Mouse (Mus musculus) heart, postnatal 0 days (tissue): Measurements from ENCODE around the gene Sumf1. TPM values are rescaled to one million over a fixed set of nuclear protein-coding genes. Genes with fewer than 3 reads are reported as not detected.

Source experiments
- ATAC-seq: fragments of 200-750 bp; cut with Nextera tagmentation; 2 replicates; pipeline ENCODE4 v1.8.0; 2017; ENCODE audit warnings: low read depth, moderate number of reproducible peaks, moderate library complexity; ENCODE audit not compliant: insufficient read depth
- DNase-seq: peaks from one replicate; pipeline ENCODE4 v3.0.0-alpha.2; 2016; ENCODE audit warnings: low spot score
- H3K27ac ChIP-seq: fragments of 300-500 bp; sonication (generic); 2 replicates; pipeline ENCODE4 v1.5.1; 2014; ENCODE audit warnings: low read depth, mild to moderate bottlenecking
- H3K27me3 ChIP-seq: fragments of 300-500 bp; sonication (generic); 2 replicates; pipeline ENCODE4 v1.6.1; 2014; ENCODE audit warnings: low read length, mixed read lengths; ENCODE audit not compliant: control insufficient read depth, insufficient read depth
- H3K36me3 ChIP-seq: fragments of 300-500 bp; sonication (generic); replicated peaks from 2 replicates; pipeline ENCODE4 v1.6.1; 2014; ENCODE audit warnings: low read length, mixed read lengths; ENCODE audit not compliant: control insufficient read depth, insufficient read depth
- H3K4me1 ChIP-seq: fragments of 300-500 bp; sonication (generic); 2 replicates; pipeline ENCODE4 v1.6.1; 2014; ENCODE audit warnings: antibody characterized with exemption; ENCODE audit not compliant: control insufficient read depth, insufficient read depth
- H3K4me2 ChIP-seq: fragments of 300-500 bp; sonication (generic); 2 replicates; pipeline ENCODE4 v1.6.1; 2014; ENCODE audit warnings: low read depth, mild to moderate bottlenecking, low read length, moderate library complexity
- H3K4me3 ChIP-seq: fragments of 300-500 bp; sonication (generic); 2 replicates; pipeline ENCODE4 v1.5.1; 2014; ENCODE audit warnings: low read depth, low read length
- H3K9ac ChIP-seq: fragments of 300-500 bp; sonication (generic); replicated peaks from 2 replicates; pipeline ENCODE4 v1.6.1; 2014; ENCODE audit warnings: low read depth, low read length, mixed read lengths
- H3K9me3 ChIP-seq: fragments of 300-500 bp; sonication (generic); replicated peaks from 2 replicates; pipeline ENCODE4 v1.6.1; 2016; ENCODE audit warnings: low read length; ENCODE audit not compliant: control insufficient read depth
- CTCF ChIP-seq: IDR thresholded peaks from 2 replicates; pipeline ENCODE4 v1.5.1; 2016; ENCODE audit warnings: antibody characterized with exemption, control low read depth, low read depth
- EP300 ChIP-seq: IDR thresholded peaks from 2 replicates; pipeline ENCODE4 v1.6.1; 2016; ENCODE audit warnings: antibody characterized with exemption, low read depth
- WGBS: fragments of 180-500 bp; shearing (Covaris S2); extraction: QIAGEN DNeasy Blood & Tissue Kit; methylation state at CpG from one replicate; pipeline ENCODE4 v1.1.7; 2014; 5-methylcytosine and 5-hydroxymethylcytosine counted together
- polyA plus RNA-seq: library from polyadenylated mRNA; unstranded; fragments of >200 nt; fragmentation: Nextera tagmentation; extraction: Ambion mirVana; gene quantifications from 2 replicates; pipeline ENCODE4 v1.2.1, GENCODE M21; 2015
- total RNA-seq: library from RNA; depleted of rRNA; stranded (reverse); fragments of >200 nt; gene quantifications from 2 replicates; pipeline ENCODE4 v1.2.3, GENCODE M21; 2014; ENCODE audit warnings: low replicate concordance

Sumf1 gene
- total and polyA plus RNA-seq, 2 experiments from 2014 or later = 19.7 to 29.5 TPM

DNA sequence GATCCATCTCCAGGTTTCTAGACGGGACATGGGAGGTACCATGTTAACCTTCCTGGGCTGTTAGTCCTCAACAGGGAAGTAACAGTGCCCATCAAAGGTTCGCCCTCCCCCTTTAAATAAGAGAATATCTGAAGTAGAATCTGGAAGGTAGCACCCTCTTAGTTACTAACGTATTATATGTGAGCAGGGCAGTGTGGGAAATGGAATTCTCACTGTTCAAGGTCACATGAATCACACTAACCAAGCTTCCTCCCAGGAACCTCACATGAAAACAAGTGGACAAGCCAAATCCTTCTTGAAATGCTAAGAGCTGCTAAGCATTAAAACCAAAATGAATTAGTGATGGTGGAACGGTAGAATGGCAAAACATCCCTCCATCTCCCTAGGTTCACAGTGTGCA lies 38.7 kb downstream of the Sumf1 start:
- no peak overlapping the region for H3K4me3 ChIP-seq
- 79% methylated on average over 4 of the region's 4 CpGs for WGBS
- no peak overlapping the region for H3K4me2 ChIP-seq
- no peaks in the 10 kb centered on the region for H3K4me1 ChIP-seq
- DNase-seq = no peak
- no peak overlapping the region for H3K9ac ChIP-seq
- ATAC-seq = no peak
- H3K27ac ChIP-seq = no peak overlapping the region
- H3K9me3 ChIP-seq = no peaks in the 10 kb centered on the region
- TF ChIP-seq CTCF (no peak), EP300 (no peak)
- no peaks in the 10 kb centered on the region for H3K27me3 ChIP-seq
- peaks cover 3% of the 10 kb centered on the region; the same call in 1 of the 2 replicates for H3K36me3 ChIP-seq

- 90% methylated on average over 7 of the region's 7 CpGs for WGBS
These were observed 39.3 kb downstream of the Sumf1 start for GRCm38 (mm10) chr6:108145941-108146588.

GRCm38 (mm10) chr6:108145241-108145640 lies 40.1 kb downstream of the Sumf1 start:
- TF ChIP-seq CTCF = no peak
- TF ChIP-seq EP300 = no peak
- no peak overlapping the region for H3K4me2 ChIP-seq
- ATAC-seq = no peak
- 87% methylated on average over 3 of the region's 3 CpGs for WGBS
- no peaks in the 10 kb centered on the region for H3K27me3 ChIP-seq
- no peak overlapping the region for H3K9ac ChIP-seq
- H3K4me1 ChIP-seq = no peaks in the 10 kb centered on the region
- no peak for DNase-seq
- H3K27ac ChIP-seq = no peak overlapping the region
- no peaks in the 10 kb centered on the region; the same call in 1 of the 2 replicates for H3K36me3 ChIP-seq
- H3K4me3 ChIP-seq = no peak overlapping the region
- H3K9me3 ChIP-seq = no peaks in the 10 kb centered on the region

More at GRCm38 (mm10) chr6:108145941-108146588, 39.3 kb downstream of the Sumf1 start:
- Histone ChIP-seq H3K27ac (no peak overlapping the region), H3K27me3 (no peaks in the 10 kb centered on the region), H3K4me2 (no peak overlapping the region), H3K9ac (no peak overlapping the region), H3K4me3 (no peak overlapping the region), H3K36me3 (no peaks in the 10 kb centered on the region; the same call in 1 of the 2 replicates), H3K4me1 (no peaks in the 10 kb centered on the region), H3K9me3 (no peaks in the 10 kb centered on the region)
- no peak for ATAC-seq
- TF ChIP-seq EP300 = no peak
- TF ChIP-seq CTCF = no peak
- no peak for DNase-seq

DNA sequence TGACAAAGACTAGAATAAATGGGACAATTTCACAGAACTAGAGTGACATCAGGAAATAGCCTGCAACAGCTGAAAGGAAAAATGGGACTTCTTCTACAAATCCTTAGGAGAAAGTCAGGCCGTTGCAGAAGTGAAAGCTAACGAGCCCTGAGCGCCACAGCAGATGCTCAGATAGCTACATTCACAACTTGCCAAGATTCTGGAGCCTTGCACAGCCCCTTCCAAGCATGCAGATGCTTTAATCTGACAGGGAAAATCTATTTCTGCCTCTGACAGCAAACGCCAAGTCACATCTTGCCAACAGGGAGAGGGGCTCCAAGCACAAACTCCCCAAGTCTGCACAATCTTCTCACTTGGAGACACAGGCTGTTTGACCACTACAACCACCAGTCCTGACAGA lies 42.6 kb downstream of the Sumf1 start:
- DNase-seq (no peak), ATAC-seq (no peak)
- H3K27me3 ChIP-seq = no peaks in the 10 kb centered on the region
- 63% methylated on average over 4 of the region's 4 CpGs for WGBS
- H3K4me1 ChIP-seq = no peaks in the 10 kb centered on the region
- TF ChIP-seq CTCF (no peak), EP300 (no peak)
- no peaks in the 10 kb centered on the region for H3K36me3 ChIP-seq
- H3K9me3 ChIP-seq = no peaks in the 10 kb centered on the region
- no peak overlapping the region for H3K9ac ChIP-seq
- no peak overlapping the region for H3K4me3 ChIP-seq
- no peak overlapping the region for H3K4me2 ChIP-seq
- H3K27ac ChIP-seq = no peak overlapping the region

DNA sequence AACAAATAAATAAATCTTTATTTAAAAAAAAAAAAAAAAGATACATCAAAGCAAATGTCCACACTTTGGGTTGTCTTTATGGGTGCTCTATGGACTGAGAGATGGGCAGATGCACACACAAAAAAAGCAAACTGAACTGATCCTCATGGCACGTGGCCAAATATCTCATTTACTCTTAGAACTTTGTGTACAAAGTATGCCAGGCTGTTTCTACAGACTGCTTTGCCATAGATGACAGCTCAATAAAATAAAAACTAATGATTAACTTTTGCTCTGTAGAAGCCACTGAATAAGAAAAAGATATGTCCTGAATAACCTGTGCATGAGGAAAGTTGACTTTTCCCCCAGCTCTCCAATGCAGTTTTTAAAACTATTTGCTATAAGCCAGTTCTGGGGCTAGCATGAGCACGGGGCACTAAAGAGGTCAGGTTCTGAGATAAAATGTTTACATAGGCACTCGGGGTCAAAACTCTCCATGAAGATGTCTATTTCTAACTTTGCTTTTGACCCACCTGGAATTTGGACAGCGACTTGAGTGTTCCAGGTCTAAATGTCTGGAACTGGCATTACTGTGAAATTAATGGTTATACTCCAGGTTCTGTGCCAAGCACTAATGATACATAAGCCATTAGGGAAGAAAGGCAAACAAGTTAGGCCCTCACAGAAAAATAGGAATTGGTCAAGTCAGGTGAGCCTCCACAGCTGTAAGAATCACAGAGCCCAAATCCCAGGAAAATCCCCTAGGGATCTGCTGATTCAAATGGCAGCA lies 44.5 kb downstream of the Sumf1 start:
- no peak for ATAC-seq
- Histone ChIP-seq H3K4me2 (no peak overlapping the region), H3K9ac (no peak overlapping the region), H3K27me3 (no peaks in the 10 kb centered on the region), H3K9me3 (no peaks in the 10 kb centered on the region), H3K36me3 (no peaks in the 10 kb centered on the region), H3K4me3 (no peak overlapping the region), H3K4me1 (no peaks in the 10 kb centered on the region), H3K27ac (no peak overlapping the region)
- WGBS = 86% methylated on average over 4 of the region's 4 CpGs
- no peak for TF ChIP-seq CTCF
- TF ChIP-seq EP300 = no peak
- no peak for DNase-seq
